Mouse (Mus musculus) megakaryocyte progenitor cell, adult 5-6 weeks (primary cell): ENCODE measurements around the gene 1700025G04Rik. TPM values are rescaled to one million over a fixed set of nuclear protein-coding genes. Genes with fewer than 3 reads are reported as not detected.

Source experiments
- ATAC-seq: replicated peaks from 2 replicates; pipeline ENCODE4 v1.8.0; 2016; ENCODE audit warnings: mild to moderate bottlenecking, moderate TSS enrichment, inconsistent platforms; ENCODE audit not compliant: poor library complexity
- total RNA-seq, 2 experiments: library from RNA; stranded (forward) in 1 of 2; stranded (reverse) in 1 of 2; fragments of 157-497, 149-512 nt in 1 of 2; fragments of 200-1000 nt in 1 of 2; gene quantifications; 2 replicates each; pipeline versions ENCODE4 v1.2.3 to v1.2.4; 2015 to 2017

The 1700025G04Rik gene
- total RNA-seq (2015), result 14.8 and 15.5 TPM in 2 replicates
- 9.7 and 15.8 TPM in 2 replicates for total RNA-seq (2017)

GRCm38 (mm10) chr1:152090018-152090553 is at the start of gene 1700025G04Rik:
Gene 1700025G04Rik, minus strand, starts transcription at chr1:152090125.
- ATAC-seq, result peak; percentile 74

- ATAC-seq, result no peak
These were observed 49.6 kb upstream of the 1700025G04Rik start for GRCm38 (mm10) chr1:152139496-152139895.

- ATAC-seq, result no peak
These were observed 40.3 kb upstream of the 1700025G04Rik start for GRCm38 (mm10) chr1:152130029-152130727.

GRCm38 (mm10) chr1:152125451-152125850 is 35.5 kb upstream of the 1700025G04Rik start:
- ATAC-seq, result no peak

- no peak for ATAC-seq
These were observed 20.2 kb upstream of the 1700025G04Rik start for GRCm38 (mm10) chr1:152110123-152110522.

GRCm38 (mm10) chr1:152106136-152106535 is 16.2 kb upstream of the 1700025G04Rik start:
- ATAC-seq, result peak; percentile 55; the same call in 1 of the 2 replicates

GRCm38 (mm10) chr1:152105246-152105645 is 15.3 kb upstream of the 1700025G04Rik start:
- no peak for ATAC-seq

GRCm38 (mm10) chr1:152101746-152102145 is 11.8 kb upstream of the 1700025G04Rik start:
- no peak for ATAC-seq

GRCm38 (mm10) chr1:152096045-152096444 is 6.1 kb upstream of the 1700025G04Rik start:
- no peak for ATAC-seq

GRCm38 (mm10) chr1:152090564-152091545 is 930 bp upstream of the 1700025G04Rik start:
- ATAC-seq, result peak; percentile 9; the same call in 1 of the 2 replicates

- ATAC-seq, result no peak
These were observed 399 bp downstream of the 1700025G04Rik start for GRCm38 (mm10) chr1:152089526-152089925.

- peak; percentile 41 for ATAC-seq
These were observed 1.0 kb downstream of the 1700025G04Rik start for GRCm38 (mm10) chr1:152088791-152089401.

GRCm38 (mm10) chr1:152088030-152088429 is 1.9 kb downstream of the 1700025G04Rik start:
- ATAC-seq, result no peak

- ATAC-seq, result no peak
These were observed 3.0 kb downstream of the 1700025G04Rik start for GRCm38 (mm10) chr1:152086951-152087350.

GRCm38 (mm10) chr1:152085561-152085960 is 4.4 kb downstream of the 1700025G04Rik start:
- ATAC-seq, result no peak

- peak; percentile 75 for ATAC-seq
These were observed 5.1 kb downstream of the 1700025G04Rik start for GRCm38 (mm10) chr1:152084638-152085345.

- no peak for ATAC-seq
These were observed 7.8 kb downstream of the 1700025G04Rik start for GRCm38 (mm10) chr1:152081954-152082711.

- ATAC-seq, result no peak
These were observed 8.8 kb downstream of the 1700025G04Rik start for GRCm38 (mm10) chr1:152081121-152081520.

GRCm38 (mm10) chr1:152080244-152080643 is 9.7 kb downstream of the 1700025G04Rik start:
- peak; percentile 40 for ATAC-seq
